Mouse (Mus musculus): ENCODE data around the gene Gm49322. TPM values are rescaled to one million over a fixed set of nuclear protein-coding genes. Genes with fewer than 3 reads are reported as not detected.

The Gm49322 gene
- polyA plus RNA-seq, 1 experiment from 2014 or later: 3.0 TPM

Small RNA genes lying within 50 kb of the gene (microRNA-seq; reads per million reads assigned to microRNA genes)
- gene Mir6912: not detected

Other genes with a start within 250 kb of the Gm49322 start
- gene Plk5, start 249.6 kb upstream of the Gm49322 start, polyA plus RNA-seq (2014; fragmentation: Nextera tagmentation; extraction: Ambion mirVana): 0.22 and 0.32 TPM in 2 replicates
- gene Mex3d, start 218.4 kb upstream of the Gm49322 start, polyA plus RNA-seq (2014; fragmentation: Nextera tagmentation; extraction: Ambion mirVana): 5.3 and 6.7 TPM in 2 replicates
- gene Mbd3, start 206.5 kb upstream of the Gm49322 start, polyA plus RNA-seq (2014; fragmentation: Nextera tagmentation; extraction: Ambion mirVana): 203 and 206 TPM in 2 replicates
- 941 and 1,108 TPM in 2 replicates for gene Uqcr11, start 199.2 kb upstream of the Gm49322 start, polyA plus RNA-seq (2014; fragmentation: Nextera tagmentation; extraction: Ambion mirVana)
- 106 and 114 TPM in 2 replicates for gene Tcf3, start 172.4 kb upstream of the Gm49322 start, polyA plus RNA-seq (2014; fragmentation: Nextera tagmentation; extraction: Ambion mirVana)
- 0.04 and 0.09 TPM in 2 replicates for gene Onecut3, start 111.2 kb upstream of the Gm49322 start, polyA plus RNA-seq (2014; fragmentation: Nextera tagmentation; extraction: Ambion mirVana)
- 0.18 and 0.32 TPM in 2 replicates for gene Atp8b3, start 66.9 kb upstream of the Gm49322 start, polyA plus RNA-seq (2014; fragmentation: Nextera tagmentation; extraction: Ambion mirVana)
- 28.9 and 31.5 TPM in 2 replicates for gene Rexo1, start 44.5 kb upstream of the Gm49322 start, polyA plus RNA-seq (2014; fragmentation: Nextera tagmentation; extraction: Ambion mirVana)
- 9.7 and 12.1 TPM in 2 replicates for gene Klf16, start 28.7 kb upstream of the Gm49322 start, polyA plus RNA-seq (2014; fragmentation: Nextera tagmentation; extraction: Ambion mirVana)
- 99.4 and 114 TPM in 2 replicates for gene Abhd17a, start 15.7 kb upstream of the Gm49322 start, polyA plus RNA-seq (2014; fragmentation: Nextera tagmentation; extraction: Ambion mirVana)
- 108 and 111 TPM in 2 replicates for gene Scamp4, start 3.1 kb upstream of the Gm49322 start, polyA plus RNA-seq (2014; fragmentation: Nextera tagmentation; extraction: Ambion mirVana)
- gene Adat3, start 3.1 kb upstream of the Gm49322 start, polyA plus RNA-seq (2014; fragmentation: Nextera tagmentation; extraction: Ambion mirVana): 9.2 and 10.1 TPM in 2 replicates
- gene Csnk1g2, start 16.8 kb downstream of the Gm49322 start, polyA plus RNA-seq (2014; fragmentation: Nextera tagmentation; extraction: Ambion mirVana): 66.5 and 116 TPM in 2 replicates
- 55.8 and 73.1 TPM in 2 replicates for gene Btbd2, start 51.0 kb downstream of the Gm49322 start, polyA plus RNA-seq (2014; fragmentation: Nextera tagmentation; extraction: Ambion mirVana)
- 68.2 and 71.1 TPM in 2 replicates for gene Mknk2, start 72.1 kb downstream of the Gm49322 start, polyA plus RNA-seq (2014; fragmentation: Nextera tagmentation; extraction: Ambion mirVana)
- gene Mob3a, start 96.0 kb downstream of the Gm49322 start, polyA plus RNA-seq (2014; fragmentation: Nextera tagmentation; extraction: Ambion mirVana): 38.6 and 47.1 TPM in 2 replicates
- 15.5 and 15.9 TPM in 2 replicates for gene Izumo4, start 96.2 kb downstream of the Gm49322 start, polyA plus RNA-seq (2014; fragmentation: Nextera tagmentation; extraction: Ambion mirVana)
- 74.1 and 77.4 TPM in 2 replicates for gene Ap3d1, start 136.2 kb downstream of the Gm49322 start, polyA plus RNA-seq (2014; fragmentation: Nextera tagmentation; extraction: Ambion mirVana)
- gene Dot1l, start 149.2 kb downstream of the Gm49322 start, polyA plus RNA-seq (2014; fragmentation: Nextera tagmentation; extraction: Ambion mirVana): 21.1 and 22.7 TPM in 2 replicates
- 85.4 and 89.3 TPM in 2 replicates for gene Sf3a2, start 192.2 kb downstream of the Gm49322 start, polyA plus RNA-seq (2014; fragmentation: Nextera tagmentation; extraction: Ambion mirVana)
- 125 TPM in 2 replicates for gene Plekhj1, start 192.6 kb downstream of the Gm49322 start, polyA plus RNA-seq (2014; fragmentation: Nextera tagmentation; extraction: Ambion mirVana)
- 0.11 TPM in 1 of 2 replicates, not detected in the other for gene Amh, start 199.2 kb downstream of the Gm49322 start, polyA plus RNA-seq (2014; fragmentation: Nextera tagmentation; extraction: Ambion mirVana)
- gene Jsrp1, start 207.5 kb downstream of the Gm49322 start, polyA plus RNA-seq (2014; fragmentation: Nextera tagmentation; extraction: Ambion mirVana): 0.83 and 0.95 TPM in 2 replicates
- 1,692 and 1,787 TPM in 2 replicates for gene Oaz1, start 220.6 kb downstream of the Gm49322 start, polyA plus RNA-seq (2014; fragmentation: Nextera tagmentation; extraction: Ambion mirVana)
- gene Lingo3, start 238.0 kb downstream of the Gm49322 start, polyA plus RNA-seq (2014; fragmentation: Nextera tagmentation; extraction: Ambion mirVana): 0.07 and 0.20 TPM in 2 replicates
- 406 and 412 TPM in 2 replicates for gene Lsm7, start 249.2 kb downstream of the Gm49322 start, polyA plus RNA-seq (2014; fragmentation: Nextera tagmentation; extraction: Ambion mirVana)
- gene Sppl2b, start 249.3 kb downstream of the Gm49322 start, polyA plus RNA-seq (2014; fragmentation: Nextera tagmentation; extraction: Ambion mirVana): 27.0 and 30.6 TPM in 2 replicates